Mouse (Mus musculus) megakaryocyte, embryonic 14.5 days (primary cell): ENCODE measurements around the gene Adipor2. TPM values are rescaled to one million over a fixed set of nuclear protein-coding genes. Genes with fewer than 3 reads are reported as not detected.

Experiments
- H3K27me3 ChIP-seq: replicated peaks from 2 replicates; pipeline ENCODE3; 2012; ENCODE audit warnings: inconsistent platforms
- H3K36me3 ChIP-seq: replicated peaks from 2 replicates; pipeline ENCODE3; 2012; ENCODE audit warnings: low read length, inconsistent platforms, mixed read lengths
- H3K4me1 ChIP-seq: 2 replicates; pipeline ENCODE4 v1.6.1; 2012; ENCODE audit warnings: inconsistent platforms
- H3K4me3 ChIP-seq: replicated peaks from 2 replicates; pipeline ENCODE3; 2012; ENCODE audit warnings: moderate library complexity, mild to moderate bottlenecking, inconsistent platforms
- H3K9me3 ChIP-seq: 2 replicates; pipeline ENCODE4 v1.6.1; 2012; ENCODE audit warnings: inconsistent platforms
- FLI1 ChIP-seq: IDR thresholded peaks from 2 replicates; pipeline ENCODE4 v1.6.1; 2012; ENCODE audit warnings: low read length, inconsistent platforms, mixed read lengths
- GATA1 ChIP-seq: IDR thresholded peaks from 3 replicates; pipeline ENCODE4 v1.6.1; 2012; ENCODE audit warnings: mixed read lengths, low read length, inconsistent platforms, borderline replicate concordance
- polyA plus RNA-seq: library from polyadenylated mRNA; stranded (reverse); fragments of >175 nt; gene quantifications from 2 replicates; pipeline ENCODE4 v1.2.3, GENCODE M21; 2012; ENCODE audit warnings: low replicate concordance; ENCODE audit not compliant: insufficient read depth

Adipor2 gene
- polyA plus RNA-seq, 1 experiment: 6.0 TPM

DNA sequence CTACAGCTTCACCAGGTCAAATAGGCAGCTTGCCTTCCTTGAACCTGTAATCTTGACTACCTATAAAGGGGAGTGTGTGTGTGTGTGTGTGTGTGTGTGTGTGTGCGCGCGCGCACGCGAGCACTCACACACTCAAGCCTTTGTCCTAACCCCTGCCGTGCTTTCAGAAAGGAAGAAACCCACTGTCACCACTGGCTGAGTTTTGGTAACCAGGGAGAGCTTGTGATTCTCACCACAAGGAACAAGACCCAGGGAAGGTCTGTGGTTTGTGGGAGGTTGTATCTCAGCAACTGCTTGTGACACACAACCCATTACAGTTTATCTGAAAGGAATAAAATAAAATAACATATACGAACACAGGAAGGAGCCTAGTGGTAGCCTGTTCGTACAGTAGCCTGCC lies 8.9 kb downstream of the Adipor2 start:
- TF ChIP-seq GATA1 (no peak), FLI1 (no peak)

GRCm38 (mm10) chr6:119407818-119408217 lies 9.7 kb downstream of the Adipor2 start:
- Histone ChIP-seq H3K27me3 (peaks cover 49% of the 10 kb centered on the region), H3K4me3 (no peak overlapping the region), H3K4me1 (peaks cover 17% of the 10 kb centered on the region), H3K36me3 (no peaks in the 10 kb centered on the region), H3K9me3 (peaks cover 4% of the 10 kb centered on the region)
- TF ChIP-seq GATA1: no peak
- no peak for TF ChIP-seq FLI1

More for the DNA sequence above, 8.9 kb downstream of the Adipor2 start:
- Histone ChIP-seq H3K4me1 (peaks cover 17% of the 10 kb centered on the region), H3K4me3 (no peak overlapping the region), H3K9me3 (peaks cover 4% of the 10 kb centered on the region), H3K27me3 (peaks cover 49% of the 10 kb centered on the region), H3K36me3 (no peaks in the 10 kb centered on the region)

- TF ChIP-seq FLI1: no peak
- no peak for TF ChIP-seq GATA1
- Histone ChIP-seq H3K36me3 (no peaks in the 10 kb centered on the region), H3K4me1 (peaks cover 27% of the 10 kb centered on the region), H3K4me3 (no peak overlapping the region), H3K9me3 (peaks cover 4% of the 10 kb centered on the region), H3K27me3 (peaks cover 42% of the 10 kb centered on the region)
Measured at GRCm38 (mm10) chr6:119406528-119406927, 11.0 kb downstream of the Adipor2 start.

DNA sequence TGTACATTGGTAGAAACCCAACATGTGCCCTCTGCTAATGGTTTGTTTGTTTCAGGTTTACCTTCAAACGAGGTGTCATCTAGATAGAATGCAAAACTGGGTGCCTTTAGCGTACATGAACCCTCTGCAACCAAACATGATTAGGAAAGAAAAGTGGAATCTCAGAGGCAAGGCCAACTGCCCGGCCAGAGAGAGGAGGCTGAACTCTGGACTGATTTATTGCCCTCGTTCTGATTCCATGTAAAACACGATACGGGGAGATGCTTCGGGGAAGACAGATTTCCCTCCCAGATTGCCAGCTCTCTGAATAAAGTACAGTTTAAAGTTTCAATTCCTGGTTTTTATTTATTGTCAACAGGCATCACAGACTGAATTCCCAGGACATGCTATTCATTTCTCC lies 12.2 kb downstream of the Adipor2 start:
- no peak overlapping the region for H3K4me3 ChIP-seq
- peaks cover 27% of the 10 kb centered on the region for H3K4me1 ChIP-seq
- no peak for TF ChIP-seq GATA1
- TF ChIP-seq FLI1: no peak
- H3K9me3 ChIP-seq: 0 out of 2 replicates have a peak, but pooled peaks cover under 1% of the 10 kb centered on the region
- H3K36me3 ChIP-seq: no peaks in the 10 kb centered on the region
- peaks cover 34% of the 10 kb centered on the region for H3K27me3 ChIP-seq

DNA sequence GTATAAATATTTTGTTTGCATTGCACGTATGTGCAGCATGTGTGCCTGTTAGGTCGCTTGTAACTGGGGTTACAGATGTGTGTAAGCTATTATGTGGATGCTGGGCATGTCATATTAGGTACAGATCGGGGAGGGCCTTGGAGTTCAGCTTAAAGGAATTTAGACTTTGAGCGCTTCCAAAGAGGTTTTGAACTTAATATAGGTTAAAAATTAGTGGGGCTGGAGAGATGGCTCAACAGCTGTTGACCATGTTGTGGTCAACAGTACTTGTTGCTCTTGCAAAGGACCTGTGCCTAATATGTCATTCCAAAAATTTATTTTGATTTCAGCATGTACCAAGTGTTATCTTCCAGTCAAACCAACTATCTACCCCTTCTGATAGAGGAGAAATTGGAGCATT lies 12.7 kb downstream of the Adipor2 start:
- Histone ChIP-seq H3K4me3 (no peak overlapping the region), H3K36me3 (no peaks in the 10 kb centered on the region), H3K9me3 (no peaks in the 10 kb centered on the region), H3K27me3 (peaks cover 29% of the 10 kb centered on the region), H3K4me1 (peaks cover 30% of the 10 kb centered on the region)
- TF ChIP-seq GATA1: no peak
- no peak for TF ChIP-seq FLI1

- TF ChIP-seq FLI1 (no peak), GATA1 (no peak)
- H3K36me3 ChIP-seq: no peaks in the 10 kb centered on the region
- no peak overlapping the region for H3K4me3 ChIP-seq
- H3K4me1 ChIP-seq: peaks cover 25% of the 10 kb centered on the region
- peaks cover 2% of the 10 kb centered on the region; the same call in 1 of the 2 replicates for H3K9me3 ChIP-seq
- peaks cover 24% of the 10 kb centered on the region for H3K27me3 ChIP-seq
Measured at GRCm38 (mm10) chr6:119402976-119403375, 14.5 kb downstream of the Adipor2 start.

DNA sequence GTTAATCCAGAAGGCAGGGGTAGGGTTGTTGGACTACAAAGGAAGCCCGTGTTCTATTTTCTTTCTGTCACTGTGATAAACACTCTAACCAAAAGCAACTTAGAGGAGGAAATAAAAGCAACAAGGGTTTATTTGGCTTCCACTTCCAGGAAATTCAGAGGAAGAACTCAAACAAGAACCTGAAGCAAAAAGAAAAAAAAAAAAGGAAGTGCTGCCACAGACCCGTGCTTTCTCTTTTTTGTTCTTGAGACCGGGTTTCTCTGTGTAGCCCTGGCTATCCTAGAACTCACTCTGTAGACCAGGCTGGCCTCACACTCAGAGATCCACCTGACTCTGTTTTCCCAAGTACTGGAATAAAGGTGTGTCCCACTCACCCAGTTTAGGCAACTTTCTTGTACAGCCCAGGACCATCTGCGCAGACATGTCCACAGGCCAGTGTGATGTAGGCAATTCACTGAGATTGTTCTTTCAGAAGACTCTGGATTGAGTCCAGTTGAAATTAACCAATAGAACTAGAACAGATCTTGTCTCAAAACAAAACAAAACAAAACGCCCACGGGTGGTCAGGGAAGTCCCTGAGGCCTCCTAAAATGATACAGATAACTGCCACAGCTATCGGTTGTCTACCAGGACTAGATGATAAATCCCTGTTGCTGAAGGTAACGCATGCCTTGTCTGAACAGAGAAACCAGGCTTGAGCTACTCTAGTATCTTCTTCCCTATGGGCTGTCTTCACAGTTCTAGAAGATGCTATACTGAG lies 15.8 kb downstream of the Adipor2 start:
- Histone ChIP-seq H3K4me1 (peaks cover 25% of the 10 kb centered on the region), H3K36me3 (peaks cover 3% of the 10 kb centered on the region), H3K27me3 (peaks cover 19% of the 10 kb centered on the region), H3K9me3 (peaks cover 3% of the 10 kb centered on the region; the same call in 1 of the 2 replicates), H3K4me3 (no peak overlapping the region)
- TF ChIP-seq GATA1: no peak
- no peak for TF ChIP-seq FLI1

- H3K4me1 ChIP-seq: peaks cover 36% of the 10 kb centered on the region
- H3K27me3 ChIP-seq: peaks cover 9% of the 10 kb centered on the region
- H3K9me3 ChIP-seq: peaks cover 3% of the 10 kb centered on the region; the same call in 1 of the 2 replicates
- TF ChIP-seq GATA1 (no peak), FLI1 (no peak)
- no peak overlapping the region for H3K4me3 ChIP-seq
- H3K36me3 ChIP-seq: peaks cover 3% of the 10 kb centered on the region
Measured at GRCm38 (mm10) chr6:119400649-119401048, 16.9 kb downstream of the Adipor2 start.

DNA sequence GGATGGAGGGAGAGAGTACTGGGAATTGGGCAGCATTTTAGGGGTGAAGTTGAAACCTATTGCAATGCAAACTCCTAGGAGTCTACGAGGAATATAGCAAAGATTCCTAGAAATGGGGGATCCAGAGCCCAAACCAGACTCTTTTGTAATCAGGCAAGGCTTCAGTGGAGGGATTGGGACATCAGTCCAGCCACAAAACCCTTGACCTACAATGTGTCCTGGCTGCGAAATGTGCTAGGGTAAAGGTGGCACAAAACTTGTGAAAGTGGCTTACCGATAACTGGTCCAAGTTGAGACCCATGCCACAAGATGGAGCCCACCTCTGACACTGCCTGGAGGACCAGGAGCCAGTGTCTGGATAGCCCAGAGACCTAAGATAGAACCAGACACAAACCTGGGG lies 18.1 kb downstream of the Adipor2 start:
- Histone ChIP-seq H3K36me3 (peaks cover 3% of the 10 kb centered on the region), H3K9me3 (peaks cover 3% of the 10 kb centered on the region; the same call in 1 of the 2 replicates), H3K4me1 (peaks cover 47% of the 10 kb centered on the region), H3K27me3 (peaks cover 1% of the 10 kb centered on the region), H3K4me3 (no peak overlapping the region)
- TF ChIP-seq FLI1: no peak
- no peak for TF ChIP-seq GATA1

DNA sequence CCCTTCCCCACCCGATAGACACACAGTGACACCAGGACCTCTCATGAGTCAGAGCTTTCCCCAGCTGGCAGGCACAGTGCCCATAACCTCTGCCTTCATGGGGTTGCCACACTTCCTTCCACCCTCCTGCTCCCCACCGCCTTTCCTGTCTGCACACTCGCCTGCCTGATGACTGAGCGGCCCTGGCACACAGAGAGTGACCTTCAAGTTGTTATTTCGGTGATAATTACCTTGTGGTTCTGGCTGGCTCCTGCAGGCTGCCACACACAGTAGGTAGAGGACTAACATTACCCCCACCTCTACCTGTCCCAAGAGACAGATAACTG lies 21.2 kb downstream of the Adipor2 start:
- peaks cover 3% of the 10 kb centered on the region; the same call in 1 of the 2 replicates for H3K9me3 ChIP-seq
- no peaks in the 10 kb centered on the region for H3K27me3 ChIP-seq
- H3K36me3 ChIP-seq: peaks cover 3% of the 10 kb centered on the region
- TF ChIP-seq FLI1: no peak
- no peak for TF ChIP-seq GATA1
- peaks cover 38% of the 10 kb centered on the region for H3K4me1 ChIP-seq
- peak overlapping the region; percentile 87 for H3K4me3 ChIP-seq
